Mouse (Mus musculus): ENCODE results near the gene Ankrd44. TPM values are rescaled to one million over a fixed set of nuclear protein-coding genes. Genes with fewer than 3 reads are reported as not detected.

The Ankrd44 gene
- total RNA-seq, 2 experiments from 2014 or later, result 19.7 to 21.7 TPM

GRCm38 (mm10) chr1:54924309-54924685 lies 1.9 kb downstream of the Ankrd44 start:
- DNase-seq (ENCODE audit: low spot score in 2 of 2), result no peak
- intact Hi-C loops (cut with DNase I), result loop anchor here (10.0 kb wide), 2 partner anchors 49 to 169 kb away; no protein-coding TSS in a partner anchor

- DNase-seq (ENCODE audit: low spot score in 2 of 2), result no peak
- intact Hi-C loops (cut with DNase I), result loop anchor here (10.0 kb wide), 2 partner anchors 49 to 169 kb away; no protein-coding TSS in a partner anchor
Observed at GRCm38 (mm10) chr1:54923366-54924308, 2.5 kb downstream of the Ankrd44 start.

- intact Hi-C loops (cut with DNase I), result loop anchor here (10.0 kb wide), 2 partner anchors 48 to 168 kb away; no protein-coding TSS in a partner anchor
Observed at GRCm38 (mm10) chr1:54922707-54923106, 3.5 kb downstream of the Ankrd44 start.

GRCm38 (mm10) chr1:54922025-54922574 lies 4.1 kb downstream of the Ankrd44 start:
- no peak for DNase-seq (ENCODE audit: low spot score in 2 of 2)
- intact Hi-C loops (cut with DNase I), result loop anchor here (10.0 kb wide), 2 partner anchors 47 to 167 kb away; no protein-coding TSS in a partner anchor

More at GRCm38 (mm10) chr1:54922707-54923106, 3.5 kb downstream of the Ankrd44 start:
- no peak for DNase-seq (ENCODE audit: low spot score in 2 of 2)

GRCm38 (mm10) chr1:54920132-54920531 lies 6.1 kb downstream of the Ankrd44 start:
- intact Hi-C loops (cut with DNase I), result loop anchor here (10.0 kb wide), 2 partner anchors 45 to 165 kb away; no protein-coding TSS in a partner anchor
- DNase-seq (ENCODE audit: low spot score in 2 of 2), result no peak

GRCm38 (mm10) chr1:54916456-54916855 lies 9.7 kb downstream of the Ankrd44 start:
- no peak for DNase-seq (ENCODE audit: low spot score in 2 of 2)

GRCm38 (mm10) chr1:54914387-54914786 lies 11.8 kb downstream of the Ankrd44 start:
- intact Hi-C loops (cut with DNase I), result no loop called here
- DNase-seq (ENCODE audit: low spot score in 2 of 2), result no peak

More at GRCm38 (mm10) chr1:54916456-54916855, 9.7 kb downstream of the Ankrd44 start:
- intact Hi-C loops (cut with DNase I), result no loop called here

- intact Hi-C loops (cut with DNase I), result no loop called here
- DNase-seq (ENCODE audit: low spot score in 2 of 2), result no peak
Observed at GRCm38 (mm10) chr1:54913379-54913873, 12.8 kb downstream of the Ankrd44 start.

- intact Hi-C loops (cut with DNase I), result no loop called here
- DNase-seq (ENCODE audit: low spot score in 2 of 2), result no peak
Observed at GRCm38 (mm10) chr1:54913063-54913335, 13.2 kb downstream of the Ankrd44 start.

GRCm38 (mm10) chr1:54912290-54913062 lies 13.7 kb downstream of the Ankrd44 start:
- no peak for DNase-seq (ENCODE audit: low spot score in 2 of 2)

GRCm38 (mm10) chr1:54911256-54911610 lies 15.0 kb downstream of the Ankrd44 start:
- DNase-seq (ENCODE audit: low spot score in 2 of 2), result no peak
- intact Hi-C loops (cut with DNase I), result no loop called here

More at GRCm38 (mm10) chr1:54912290-54913062, 13.7 kb downstream of the Ankrd44 start:
- intact Hi-C loops (cut with DNase I), result no loop called here

- intact Hi-C loops (cut with DNase I), result no loop called here
- no peak for DNase-seq (ENCODE audit: low spot score in 2 of 2)
Observed at GRCm38 (mm10) chr1:54910489-54911255, 15.5 kb downstream of the Ankrd44 start.

GRCm38 (mm10) chr1:54908786-54909185 lies 17.4 kb downstream of the Ankrd44 start:
- intact Hi-C loops (cut with DNase I), result no loop called here
- DNase-seq (ENCODE audit: low spot score in 2 of 2), result no peak

- DNase-seq (ENCODE audit: low spot score in 2 of 2), result no peak
- intact Hi-C loops (cut with DNase I), result no loop called here
Observed at GRCm38 (mm10) chr1:54907066-54907639, 19.0 kb downstream of the Ankrd44 start.

- DNase-seq (ENCODE audit: low spot score in 2 of 2), result no peak
- intact Hi-C loops (cut with DNase I), result no loop called here
Observed at GRCm38 (mm10) chr1:54906322-54906721, 19.9 kb downstream of the Ankrd44 start.

GRCm38 (mm10) chr1:54905632-54906031 lies 20.6 kb downstream of the Ankrd44 start:
- intact Hi-C loops (cut with DNase I), result no loop called here

GRCm38 (mm10) chr1:54904165-54904564 lies 22.0 kb downstream of the Ankrd44 start:
- intact Hi-C loops (cut with DNase I), result no loop called here
- no peak for DNase-seq (ENCODE audit: low spot score in 2 of 2)

More at GRCm38 (mm10) chr1:54905632-54906031, 20.6 kb downstream of the Ankrd44 start:
- DNase-seq (ENCODE audit: low spot score in 2 of 2), result no peak

GRCm38 (mm10) chr1:54902689-54903246 lies 23.4 kb downstream of the Ankrd44 start:
- intact Hi-C loops (cut with DNase I), result no loop called here
- DNase-seq (ENCODE audit: low spot score in 2 of 2), result no peak

All from left cerebral cortex, postnatal 36 days (tissue).